Mouse (Mus musculus) spleen, postnatal 10 days (tissue): ENCODE results near the gene Gm20388.

Experiments
- DNase-seq, 2 experiments: peaks; one replicate each; pipeline ENCODE4 v3.0.0; 2021 to 2022; ENCODE audit warnings: low spot score in 2 of 2

The Gm20388 gene

GRCm38 (mm10) chr8:122927841-122928240, 3017.2 kb downstream of the Gm20388 start:
- DNase-seq, result no peak

GRCm38 (mm10) chr8:122928631-122929224, 3018.1 kb downstream of the Gm20388 start:
- DNase-seq, result no peak

GRCm38 (mm10) chr8:122931834-122932560, 3021.4 kb downstream of the Gm20388 start:
- no peak for DNase-seq

GRCm38 (mm10) chr8:122932561-122932959, 3021.9 kb downstream of the Gm20388 start:
- DNase-seq, result no peak

GRCm38 (mm10) chr8:122933973-122934372, 3023.3 kb downstream of the Gm20388 start:
- DNase-seq, result no peak

- DNase-seq, result no peak
Observed at GRCm38 (mm10) chr8:122935118-122935517, 3024.5 kb downstream of the Gm20388 start.

GRCm38 (mm10) chr8:122935912-122936311, 3025.3 kb downstream of the Gm20388 start:
- no peak for DNase-seq

- peak in 1 of 2 experiments; percentile 32 for DNase-seq
Observed at GRCm38 (mm10) chr8:122937545-122938053, 3027.0 kb downstream of the Gm20388 start.

- DNase-seq, result no peak
Observed at GRCm38 (mm10) chr8:122938170-122938569, 3027.5 kb downstream of the Gm20388 start.

- DNase-seq, result peak in 1 of 2 experiments; percentile 60
Observed at GRCm38 (mm10) chr8:122938591-122938990, 3027.9 kb downstream of the Gm20388 start.

- peak in 1 of 2 experiments; percentile 67 for DNase-seq
Observed at GRCm38 (mm10) chr8:122942803-122943713, 3032.4 kb downstream of the Gm20388 start.

GRCm38 (mm10) chr8:122945775-122946174, 3035.1 kb downstream of the Gm20388 start:
- DNase-seq, result no peak

- DNase-seq, result no peak
Observed at GRCm38 (mm10) chr8:122949701-122950100, 3039.1 kb downstream of the Gm20388 start.

GRCm38 (mm10) chr8:122951456-122951855, 3040.8 kb downstream of the Gm20388 start:
- DNase-seq, result no peak

GRCm38 (mm10) chr8:122953028-122953427, 3042.4 kb downstream of the Gm20388 start:
- DNase-seq, result no peak

- DNase-seq, result no peak
Observed at GRCm38 (mm10) chr8:122954090-122954799, 3043.6 kb downstream of the Gm20388 start.

GRCm38 (mm10) chr8:122955195-122955594, 3044.6 kb downstream of the Gm20388 start:
- DNase-seq, result no peak

- no peak for DNase-seq
Observed at GRCm38 (mm10) chr8:122955997-122956396, 3045.4 kb downstream of the Gm20388 start.

GRCm38 (mm10) chr8:122960323-122960722, 3049.7 kb downstream of the Gm20388 start:
- no peak for DNase-seq

GRCm38 (mm10) chr8:122960932-122961331, 3050.3 kb downstream of the Gm20388 start:
- DNase-seq, result peak in 1 of 2 experiments; percentile 44

GRCm38 (mm10) chr8:122961458-122961857, 3050.8 kb downstream of the Gm20388 start:
- DNase-seq, result no peak
